Mouse (Mus musculus) heart, postnatal 0 days (tissue): Measurements from ENCODE around the gene Vmn2r12.
"Not testable (repeated sequence)": the region's sequence is repeated elsewhere in the genome, so short reads cannot be mapped to it uniquely, and the experiment has no call there.

Experiments
- CTCF ChIP-seq: IDR thresholded peaks from 2 replicates; pipeline ENCODE4 v1.5.1; 2016; ENCODE audit warnings: antibody characterized with exemption, control low read depth, low read depth
- EP300 ChIP-seq: IDR thresholded peaks from 2 replicates; pipeline ENCODE4 v1.6.1; 2016; ENCODE audit warnings: antibody characterized with exemption, low read depth

- TF ChIP-seq CTCF, EP300: not testable (repeated sequence)
Observed at GRCm38 (mm10) chr5:109059469-109059868, 38.3 kb downstream of the Vmn2r12 start, which contains the start of gene Vmn2r11.
